In genomic region chr8:8984829-8985251, GRCm38 (mm10) we compare ENCODE assay signal across 9 mouse cellular contexts.
DNase-seq lines count a peak whose midpoint lies in the region; ATAC-seq lines count a peak whose summit lies in the region.
"Had no signal": no experiment of that assay in that cellular context is flagged by ENCODE, and none has a peak within 500 bp of the region (broad histone marks: within the 10 kb centered on the region; RNA-seq: fewer than 3 reads in every experiment).

No protein-coding gene starts in this region.

- H3K4me1 ChIP-seq in lung, embryonic 16.5 days (replicated peaks; ENCODE audit: control insufficient read depth, insufficient read depth, low read length) = peaks cover 18% of the 10 kb centered on the region
- peaks cover 20% of the 10 kb centered on the region for H3K4me1 ChIP-seq in hindbrain, embryonic 12.5 days
- H3K4me1 ChIP-seq in neural tube, embryonic 15.5 days = peaks cover 13% of the 10 kb centered on the region

- H3K9ac ChIP-seq in lung, embryonic 16.5 days (ENCODE audit: low read length) = no peak overlapping the region
- H3K9ac ChIP-seq in hindbrain, embryonic 12.5 days = no peak overlapping the region
- no peak overlapping the region for H3K9ac ChIP-seq in neural tube, embryonic 15.5 days (replicated peaks)

- 34% methylated on average over 11 of the region's 11 CpGs for WGBS in lung, embryonic 16.5 days
- WGBS in hindbrain, embryonic 12.5 days = 25% methylated on average over 11 of the region's 11 CpGs
- 42% methylated on average over 11 of the region's 11 CpGs for WGBS in neural tube, embryonic 15.5 days

- H3K27me3 ChIP-seq in lung, embryonic 16.5 days (ENCODE audit: control insufficient read depth, insufficient read depth, low read depth, low read length) = no peaks in the 10 kb centered on the region
- no peaks in the 10 kb centered on the region for H3K27me3 ChIP-seq in hindbrain, embryonic 12.5 days
- no peaks in the 10 kb centered on the region for H3K27me3 ChIP-seq in neural tube, embryonic 15.5 days (replicated peaks)

- no peak for DNase-seq in lung, postnatal 4 days
- peak; percentile 31 for DNase-seq in embryo, embryonic 10.5 days (ENCODE audit: low spot score)
- DNase-seq in gastrocnemius, postnatal 10 days = no peak
- no peak for DNase-seq in lung, postnatal 36 days

- no peaks in the 10 kb centered on the region for H3K9me3 ChIP-seq in lung, embryonic 16.5 days (ENCODE audit: control insufficient read depth, low read length)
- H3K9me3 ChIP-seq in hindbrain, embryonic 12.5 days (replicated peaks) = no peaks in the 10 kb centered on the region
- no peaks in the 10 kb centered on the region for H3K9me3 ChIP-seq in neural tube, embryonic 15.5 days (replicated peaks)

- peak overlapping the region; percentile 1; the same call in 1 of the 2 replicates for H3K4me2 ChIP-seq in lung, embryonic 16.5 days (ENCODE audit: low read depth, low read length)
- peak overlapping the region; percentile 32 for H3K4me2 ChIP-seq in hindbrain, embryonic 12.5 days (replicated peaks)
- H3K4me2 ChIP-seq in neural tube, embryonic 15.5 days = peak overlapping the region; percentile 2; the same call in 1 of the 2 replicates

- no peak overlapping the region for H3K27ac ChIP-seq in lung, embryonic 16.5 days (ENCODE audit: low read length)
- no peak overlapping the region for H3K27ac ChIP-seq in hindbrain, embryonic 12.5 days
- H3K27ac ChIP-seq in neural tube, embryonic 15.5 days (replicated peaks) = no peak overlapping the region

- H3K36me3 ChIP-seq in lung, embryonic 16.5 days (ENCODE audit: control insufficient read depth, insufficient read depth, low read length) = no peaks in the 10 kb centered on the region
- no peaks in the 10 kb centered on the region for H3K36me3 ChIP-seq in hindbrain, embryonic 12.5 days
- no peaks in the 10 kb centered on the region for H3K36me3 ChIP-seq in neural tube, embryonic 15.5 days

- no peak for ATAC-seq in lung, embryonic 16.5 days (ENCODE audit: low read depth)
- 0 out of 2 replicates have a peak, but pooled peaks have one; percentile 18 for ATAC-seq in hindbrain, embryonic 12.5 days (ENCODE audit: low FRiP score)
- ATAC-seq in neural tube, embryonic 15.5 days (ENCODE audit: low FRiP score) = peak; percentile 30; the same call in 1 of the 2 replicates
- ATAC-seq: intestine, embryonic 16.5 days had no signal

- no peak overlapping the region for H3K4me3 ChIP-seq in lung, embryonic 16.5 days (ENCODE audit: low read length)
- no peak overlapping the region for H3K4me3 ChIP-seq in hindbrain, embryonic 12.5 days
- H3K4me3 ChIP-seq in neural tube, embryonic 15.5 days (replicated peaks) = no peak overlapping the region
- H3K4me3 ChIP-seq: myocyte had no signal
